Mouse (Mus musculus): ENCODE data around the gene D930007J09Rik.

D930007J09Rik gene

DNA sequence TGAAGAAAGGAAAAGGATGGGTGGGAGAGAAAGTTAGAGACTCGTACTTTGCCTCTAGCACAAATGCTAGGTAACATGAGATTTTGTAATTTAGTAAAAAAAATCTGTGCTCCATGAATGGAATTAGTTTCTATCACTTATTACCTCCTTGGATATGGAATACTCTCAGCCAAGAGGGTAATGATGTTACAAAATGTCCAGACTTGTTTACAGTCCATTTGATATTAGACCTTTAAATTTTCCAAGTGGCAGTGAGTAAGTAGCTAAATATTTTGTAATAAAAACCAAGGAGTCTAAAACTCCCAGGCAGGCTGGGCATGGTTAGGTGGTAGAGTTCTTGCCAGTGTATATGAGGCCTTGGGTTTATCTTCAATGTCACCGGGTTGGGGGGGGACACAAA, 15.1 kb downstream of the D930007J09Rik start:
- Histone ChIP-seq H3K4me1 (replicated peaks; ENCODE audit: low read depth, low read length) (no peaks in the 10 kb centered on the region), H3K9me3 (ENCODE audit: low read length) (no peaks in the 10 kb centered on the region), H3K36me3 (ENCODE audit: insufficient read depth, low read length) (no peaks in the 10 kb centered on the region), H3K27me3 (ENCODE audit: insufficient read depth, low read length) (no peaks in the 10 kb centered on the region), H3K4me3 (replicated peaks; ENCODE audit: low read length) (no peak overlapping the region)
- TF ChIP-seq POU5F1 (IDR thresholded peaks at IDR 0.05; ENCODE audit: borderline replicate concordance, low read length): no peak
- no peak for TF ChIP-seq NANOG (IDR thresholded peaks at IDR 0.05; ENCODE audit: borderline replicate concordance, low read length)
- TF ChIP-seq CTCF (conservative IDR thresholded peaks at IDR 0.05; ENCODE audit: low read length): no peak

DNA sequence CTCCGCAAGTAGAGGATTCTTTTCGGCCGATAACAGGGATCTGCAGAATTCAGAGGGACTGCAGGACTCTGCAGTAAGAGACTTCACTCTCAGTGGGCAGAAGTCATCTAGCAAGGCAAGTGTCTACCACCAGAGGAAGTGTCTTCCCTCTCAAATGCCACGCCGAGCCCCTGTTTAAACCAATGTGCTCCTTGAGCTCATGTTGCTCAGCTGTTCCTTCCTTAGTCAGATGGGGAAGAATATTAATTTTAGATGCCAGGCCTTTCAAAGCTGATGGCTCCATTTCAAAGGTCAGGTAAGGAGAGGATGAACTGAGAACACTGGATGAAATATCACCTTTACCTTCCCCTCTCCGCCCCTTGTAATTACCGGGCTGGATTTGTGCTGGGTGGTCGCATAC, 18.8 kb downstream of the D930007J09Rik start, which contains the start of gene Mylk4:
TSS of gene Mylk4 (minus strand) at position 139 of the 400 bp plus-strand sequence.
- no peak within 1 kb of the TSS for H3K4me3 ChIP-seq (replicated peaks; ENCODE audit: low read length)
- TF ChIP-seq POU5F1 (IDR thresholded peaks at IDR 0.05; ENCODE audit: borderline replicate concordance, low read length) (no peak), NANOG (IDR thresholded peaks at IDR 0.05; ENCODE audit: borderline replicate concordance, low read length) (no peak), CTCF (conservative IDR thresholded peaks at IDR 0.05; ENCODE audit: low read length) (no peak)
- H3K4me1 ChIP-seq (replicated peaks; ENCODE audit: low read depth, low read length): no peaks in the 10 kb centered on the region
- H3K9me3 ChIP-seq (ENCODE audit: low read length): no peaks in the 10 kb centered on the region
- H3K36me3 ChIP-seq (ENCODE audit: insufficient read depth, low read length): no peaks in the 10 kb centered on the region
- H3K27me3 ChIP-seq (ENCODE audit: insufficient read depth, low read length): peaks cover 2% of the 10 kb centered on the region; the same call in 1 of the 2 replicates

DNA sequence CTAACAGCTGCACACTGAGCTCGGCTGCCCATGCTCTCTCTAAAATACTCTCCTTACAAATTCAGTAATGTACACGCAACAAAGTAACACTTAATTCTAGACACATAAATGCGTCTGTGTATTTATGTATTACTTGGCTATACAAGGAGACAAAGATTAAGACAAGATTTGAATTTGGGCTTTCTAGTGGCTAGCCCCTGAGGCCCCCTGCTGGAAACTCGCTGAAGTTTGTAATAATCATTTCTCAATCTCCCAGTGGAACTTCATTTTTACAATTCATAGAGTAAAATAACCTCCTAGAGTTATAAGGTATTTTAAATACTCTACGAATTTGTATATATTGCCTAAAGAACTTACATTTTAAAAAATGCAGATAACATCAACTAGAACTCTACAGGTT, 19.6 kb downstream of the D930007J09Rik start:
- no peaks in the 10 kb centered on the region for H3K4me1 ChIP-seq (replicated peaks; ENCODE audit: low read depth, low read length)
- peaks cover 2% of the 10 kb centered on the region; the same call in 1 of the 2 replicates for H3K27me3 ChIP-seq (ENCODE audit: insufficient read depth, low read length)
- H3K4me3 ChIP-seq (replicated peaks; ENCODE audit: low read length): no peak overlapping the region
- no peaks in the 10 kb centered on the region for H3K36me3 ChIP-seq (ENCODE audit: insufficient read depth, low read length)
- H3K9me3 ChIP-seq (ENCODE audit: low read length): no peaks in the 10 kb centered on the region
- no peak for TF ChIP-seq POU5F1 (IDR thresholded peaks at IDR 0.05; ENCODE audit: borderline replicate concordance, low read length)
- TF ChIP-seq CTCF (conservative IDR thresholded peaks at IDR 0.05; ENCODE audit: low read length): peak; percentile 16; the same call in 1 of the 2 replicates

DNA sequence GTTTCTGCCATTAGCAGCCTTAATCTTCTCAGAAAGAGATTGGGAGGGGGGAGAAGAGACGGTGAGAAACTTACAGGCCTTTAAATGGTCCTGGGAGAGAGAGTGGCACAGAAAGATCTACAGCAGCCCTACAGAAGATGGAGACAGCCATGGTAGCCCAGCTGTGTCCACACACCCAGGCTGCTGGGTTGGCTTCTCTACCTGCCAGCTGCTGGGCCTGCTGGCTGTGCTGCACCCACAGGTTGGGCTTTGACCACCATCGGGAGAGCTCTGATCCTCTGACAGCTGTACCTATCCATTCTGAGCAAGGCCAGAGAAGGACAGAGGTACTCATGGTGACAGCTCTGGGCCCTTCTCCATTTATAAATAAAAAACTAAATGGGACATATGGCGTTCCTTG, 23.8 kb downstream of the D930007J09Rik start:
- Histone ChIP-seq H3K36me3 (ENCODE audit: insufficient read depth, low read length) (no peaks in the 10 kb centered on the region), H3K4me1 (replicated peaks; ENCODE audit: low read depth, low read length) (no peaks in the 10 kb centered on the region), H3K4me3 (replicated peaks; ENCODE audit: low read length) (no peak overlapping the region), H3K9me3 (ENCODE audit: low read length) (no peaks in the 10 kb centered on the region), H3K27me3 (ENCODE audit: insufficient read depth, low read length) (peaks cover 6% of the 10 kb centered on the region; the same call in 1 of the 2 replicates)
- TF ChIP-seq NANOG (IDR thresholded peaks at IDR 0.05; ENCODE audit: borderline replicate concordance, low read length): no peak
- TF ChIP-seq CTCF (conservative IDR thresholded peaks at IDR 0.05; ENCODE audit: low read length): no peak
- no peak for TF ChIP-seq POU5F1 (IDR thresholded peaks at IDR 0.05; ENCODE audit: borderline replicate concordance, low read length)

DNA sequence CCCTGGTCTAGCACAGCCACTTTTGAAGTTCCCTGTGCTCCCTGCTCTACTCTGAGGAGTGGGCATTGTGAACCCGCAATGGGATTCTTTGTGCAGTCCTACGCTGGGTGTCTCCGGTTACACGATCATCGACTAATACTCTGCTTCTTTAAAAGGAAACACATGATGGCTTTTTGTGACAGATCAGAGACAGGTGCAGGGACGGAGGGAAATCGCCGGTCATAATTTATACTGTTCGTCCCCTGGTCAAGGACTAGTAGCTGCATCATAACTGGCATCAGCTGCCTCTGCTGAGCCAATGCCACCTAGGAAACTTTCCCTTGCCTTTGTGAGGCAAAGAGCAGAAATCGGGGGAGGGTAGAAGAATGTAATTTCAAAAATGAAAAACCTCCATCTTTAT, 26.3 kb downstream of the D930007J09Rik start:
- Histone ChIP-seq H3K36me3 (ENCODE audit: insufficient read depth, low read length) (no peaks in the 10 kb centered on the region), H3K4me3 (replicated peaks; ENCODE audit: low read length) (no peak overlapping the region), H3K27me3 (ENCODE audit: insufficient read depth, low read length) (peaks cover 4% of the 10 kb centered on the region; the same call in 1 of the 2 replicates), H3K9me3 (ENCODE audit: low read length) (no peaks in the 10 kb centered on the region), H3K4me1 (replicated peaks; ENCODE audit: low read depth, low read length) (no peaks in the 10 kb centered on the region)
- TF ChIP-seq CTCF (conservative IDR thresholded peaks at IDR 0.05; ENCODE audit: low read length) (no peak), NANOG (IDR thresholded peaks at IDR 0.05; ENCODE audit: borderline replicate concordance, low read length) (no peak), POU5F1 (IDR thresholded peaks at IDR 0.05; ENCODE audit: borderline replicate concordance, low read length) (no peak)

DNA sequence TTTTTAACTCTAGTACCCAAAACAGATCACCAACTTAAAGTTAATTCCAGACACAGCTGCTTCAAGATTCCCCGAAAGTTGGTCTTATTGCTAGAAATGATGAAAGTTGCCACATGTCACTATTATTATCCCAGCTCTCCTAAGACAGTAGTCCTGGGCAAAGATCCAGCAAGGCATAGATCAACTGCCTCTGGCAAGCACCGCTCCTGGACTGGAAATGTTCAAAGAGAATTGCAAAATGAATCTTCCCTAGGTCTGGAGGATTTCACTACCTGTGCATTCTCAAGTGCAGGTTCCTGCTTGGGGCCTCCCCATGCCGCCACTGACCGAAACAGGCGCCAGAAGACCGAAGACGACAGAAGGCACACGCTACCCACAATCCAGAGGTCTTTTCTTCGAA, 26.8 kb downstream of the D930007J09Rik start:
- no peak overlapping the region for H3K4me3 ChIP-seq (replicated peaks; ENCODE audit: low read length)
- H3K27me3 ChIP-seq (ENCODE audit: insufficient read depth, low read length): peaks cover 4% of the 10 kb centered on the region; the same call in 1 of the 2 replicates
- TF ChIP-seq POU5F1 (IDR thresholded peaks at IDR 0.05; ENCODE audit: borderline replicate concordance, low read length) (no peak), NANOG (IDR thresholded peaks at IDR 0.05; ENCODE audit: borderline replicate concordance, low read length) (no peak), CTCF (conservative IDR thresholded peaks at IDR 0.05; ENCODE audit: low read length) (no peak)
- H3K36me3 ChIP-seq (ENCODE audit: insufficient read depth, low read length): no peaks in the 10 kb centered on the region
- H3K9me3 ChIP-seq (ENCODE audit: low read length): no peaks in the 10 kb centered on the region
- H3K4me1 ChIP-seq (replicated peaks; ENCODE audit: low read depth, low read length): no peaks in the 10 kb centered on the region

DNA sequence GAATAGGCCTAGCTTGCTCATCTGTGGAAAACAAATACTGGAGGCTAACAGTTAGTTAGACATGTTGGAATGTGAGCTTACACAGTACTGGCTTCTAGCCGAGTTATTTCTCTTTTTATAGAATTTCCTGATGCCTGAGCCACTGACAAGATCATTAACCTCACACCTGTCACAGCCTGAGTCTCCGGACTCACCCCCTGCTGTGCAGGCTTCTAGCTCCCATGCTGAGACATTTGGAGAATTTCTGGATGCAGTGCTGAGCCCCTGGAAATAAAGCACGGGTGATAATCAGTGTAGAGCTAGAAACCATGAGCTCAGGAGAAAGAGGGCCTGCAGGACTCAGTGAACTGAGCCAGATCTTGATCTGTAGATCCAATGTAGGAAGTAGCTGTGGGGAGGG, 32.7 kb downstream of the D930007J09Rik start:
- H3K4me1 ChIP-seq (replicated peaks; ENCODE audit: low read depth, low read length): peaks cover 14% of the 10 kb centered on the region; the same call in 1 of the 2 replicates
- H3K36me3 ChIP-seq (ENCODE audit: insufficient read depth, low read length): no peaks in the 10 kb centered on the region
- H3K4me3 ChIP-seq (replicated peaks; ENCODE audit: low read length): no peak overlapping the region
- H3K27me3 ChIP-seq (ENCODE audit: insufficient read depth, low read length): no peaks in the 10 kb centered on the region
- TF ChIP-seq POU5F1 (IDR thresholded peaks at IDR 0.05; ENCODE audit: borderline replicate concordance, low read length) (no peak), CTCF (conservative IDR thresholded peaks at IDR 0.05; ENCODE audit: low read length) (no peak), NANOG (IDR thresholded peaks at IDR 0.05; ENCODE audit: borderline replicate concordance, low read length) (no peak)
- H3K9me3 ChIP-seq (ENCODE audit: low read length): no peaks in the 10 kb centered on the region

DNA sequence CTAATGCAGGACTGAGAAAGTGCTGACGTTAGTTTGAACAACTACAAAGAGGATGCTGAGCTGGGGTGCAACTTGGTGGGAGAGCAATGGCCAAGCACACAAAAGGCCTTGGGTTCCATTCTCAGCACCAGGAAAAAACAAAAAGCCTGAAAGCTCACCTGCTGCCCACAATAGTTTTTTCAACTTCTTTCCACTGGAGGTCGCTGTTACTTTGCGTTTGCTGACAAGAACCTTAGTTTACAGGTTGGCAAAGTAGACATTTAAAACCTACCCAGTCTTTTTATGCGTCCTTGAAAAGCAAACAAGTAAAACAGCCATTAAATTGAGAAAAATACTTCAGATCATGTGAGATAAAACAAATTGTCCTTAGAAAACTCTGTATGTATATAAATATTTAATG, 34.5 kb downstream of the D930007J09Rik start:
- Histone ChIP-seq H3K4me1 (replicated peaks; ENCODE audit: low read depth, low read length) (peaks cover 24% of the 10 kb centered on the region), H3K27me3 (ENCODE audit: insufficient read depth, low read length) (no peaks in the 10 kb centered on the region), H3K36me3 (ENCODE audit: insufficient read depth, low read length) (no peaks in the 10 kb centered on the region), H3K4me3 (replicated peaks; ENCODE audit: low read length) (no peak overlapping the region), H3K9me3 (ENCODE audit: low read length) (no peaks in the 10 kb centered on the region)
- TF ChIP-seq POU5F1 (IDR thresholded peaks at IDR 0.05; ENCODE audit: borderline replicate concordance, low read length) (no peak), CTCF (conservative IDR thresholded peaks at IDR 0.05; ENCODE audit: low read length) (peak; percentile 71), NANOG (IDR thresholded peaks at IDR 0.05; ENCODE audit: borderline replicate concordance, low read length) (no peak)

DNA sequence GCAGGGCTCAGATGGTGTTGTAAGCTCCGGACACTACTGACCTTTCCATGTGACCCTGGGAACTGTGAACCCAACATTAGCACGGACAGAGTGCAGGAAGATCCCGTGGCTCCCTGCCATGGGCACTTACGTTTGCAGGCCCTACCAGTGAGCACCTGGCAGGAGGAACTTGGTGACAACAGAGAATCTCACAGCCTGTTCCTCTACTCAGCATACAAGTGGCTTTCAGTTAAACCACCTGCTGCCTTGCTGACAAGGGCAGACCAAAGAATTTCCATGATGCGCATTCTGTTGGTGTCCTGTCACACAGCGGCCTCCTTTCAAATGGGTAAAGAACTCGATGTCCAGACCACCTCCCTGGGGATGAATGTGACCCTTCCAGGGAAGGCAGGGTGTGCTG, 38.2 kb downstream of the D930007J09Rik start:
- Histone ChIP-seq H3K27me3 (ENCODE audit: insufficient read depth, low read length) (0 out of 2 replicates have a peak, but pooled peaks cover 2% of the 10 kb centered on the region), H3K36me3 (ENCODE audit: insufficient read depth, low read length) (no peaks in the 10 kb centered on the region), H3K4me3 (replicated peaks; ENCODE audit: low read length) (no peak overlapping the region), H3K4me1 (replicated peaks; ENCODE audit: low read depth, low read length) (peaks cover 22% of the 10 kb centered on the region), H3K9me3 (ENCODE audit: low read length) (no peaks in the 10 kb centered on the region)
- no peak for TF ChIP-seq POU5F1 (IDR thresholded peaks at IDR 0.05; ENCODE audit: borderline replicate concordance, low read length)
- TF ChIP-seq NANOG (IDR thresholded peaks at IDR 0.05; ENCODE audit: borderline replicate concordance, low read length): no peak
- no peak for TF ChIP-seq CTCF (conservative IDR thresholded peaks at IDR 0.05; ENCODE audit: low read length)
